Mouse (Mus musculus) heart, embryonic 16.5 days (tissue): ENCODE measurements around the gene Actrt1. TPM values are rescaled to one million over a fixed set of nuclear protein-coding genes. Genes with fewer than 3 reads are reported as not detected.

Source experiments
- ATAC-seq: fragments of 200-750 bp; cut with Nextera tagmentation; replicated peaks from 2 replicates; pipeline ENCODE4 v1.8.0; 2017; ENCODE audit warnings: moderate number of reproducible peaks; ENCODE audit not compliant: insufficient read depth, low FRiP score; ENCODE audit errors: extremely low read depth
- H3K27ac ChIP-seq: fragments of 300-500 bp; sonication (generic); 2 replicates; pipeline ENCODE4 v1.5.1; 2014; ENCODE audit warnings: mild to moderate bottlenecking, low read length, control low read depth, moderate library complexity
- H3K27me3 ChIP-seq: fragments of 300-500 bp; sonication (generic); 2 replicates; pipeline ENCODE4 v1.6.1; 2014; ENCODE audit warnings: low read length, mixed read lengths; ENCODE audit not compliant: control insufficient read depth, insufficient read depth
- H3K36me3 ChIP-seq: fragments of 300-500 bp; sonication (generic); 2 replicates; pipeline ENCODE4 v1.6.1; 2014; ENCODE audit not compliant: control insufficient read depth, insufficient read depth
- H3K4me1 ChIP-seq: fragments of 300-500 bp; sonication (generic); 2 replicates; pipeline ENCODE4 v1.6.1; 2014; ENCODE audit warnings: low read length, mixed read lengths; ENCODE audit not compliant: control insufficient read depth, insufficient read depth
- H3K4me2 ChIP-seq: fragments of 300-500 bp; sonication (generic); 2 replicates; pipeline ENCODE4 v1.6.1; 2014; ENCODE audit warnings: low read depth, mild to moderate bottlenecking, control low read depth, low read length
- H3K4me3 ChIP-seq: fragments of 300-500 bp; sonication (generic); 2 replicates; pipeline ENCODE4 v1.5.1; 2014; ENCODE audit warnings: mild to moderate bottlenecking, control low read depth, low read length
- H3K9ac ChIP-seq: fragments of 300-500 bp; sonication (generic); 2 replicates; pipeline ENCODE4 v1.6.1; 2014; ENCODE audit warnings: low read length, control low read depth
- H3K9me3 ChIP-seq: fragments of 300-500 bp; sonication (generic); replicated peaks from 2 replicates; pipeline ENCODE4 v1.6.1; 2016; ENCODE audit warnings: low read length; ENCODE audit not compliant: control insufficient read depth
- WGBS: fragments of 180-500 bp; shearing (Covaris S2); extraction: QIAGEN DNeasy Blood & Tissue Kit; methylation state at CpG from one replicate; pipeline ENCODE4 v1.1.7; 2014; 5-methylcytosine and 5-hydroxymethylcytosine counted together
- polyA plus RNA-seq: library from polyadenylated mRNA; unstranded; fragments of >200 nt; fragmentation: Nextera tagmentation; extraction: Ambion mirVana; gene quantifications from 2 replicates; pipeline ENCODE4 v1.2.1, GENCODE M21; 2015

The Actrt1 gene
- not detected in 2 replicates for polyA plus RNA-seq

DNA sequence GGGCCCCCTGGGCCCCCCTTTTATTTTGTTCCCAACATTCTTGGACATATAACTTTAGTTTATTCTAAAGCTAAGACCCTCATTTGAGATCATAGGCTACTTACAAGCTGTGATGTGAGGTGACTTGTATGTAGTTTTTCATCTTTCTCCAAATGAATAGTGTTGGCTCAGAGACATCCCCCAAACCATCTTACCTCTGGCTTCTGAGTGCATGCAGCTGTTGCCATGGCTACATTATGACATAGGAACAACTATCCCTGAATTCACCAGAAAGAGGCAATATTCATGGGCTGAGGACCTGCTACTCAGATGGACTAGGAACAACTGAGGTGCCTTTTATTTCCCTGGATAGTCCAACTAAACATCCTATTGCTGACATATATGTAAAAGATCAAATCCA is at the start of gene Actrt1:
Gene Actrt1, plus strand, starts transcription at position 301 of the 400 bp plus-strand sequence.
- Histone ChIP-seq H3K4me3 (no peak within 1 kb of the TSS), H3K9me3 (no peaks in the 10 kb centered on the region; the same call in 1 of the 2 replicates), H3K27ac (no peak within 1 kb of the TSS), H3K4me2 (no peak within 1 kb of the TSS), H3K36me3 (no peaks in the 10 kb centered on the region), H3K4me1 (no peaks in the 10 kb centered on the region), H3K27me3 (no peaks in the 10 kb centered on the region), H3K9ac (no peak within 1 kb of the TSS)
- ATAC-seq, result no peak

DNA sequence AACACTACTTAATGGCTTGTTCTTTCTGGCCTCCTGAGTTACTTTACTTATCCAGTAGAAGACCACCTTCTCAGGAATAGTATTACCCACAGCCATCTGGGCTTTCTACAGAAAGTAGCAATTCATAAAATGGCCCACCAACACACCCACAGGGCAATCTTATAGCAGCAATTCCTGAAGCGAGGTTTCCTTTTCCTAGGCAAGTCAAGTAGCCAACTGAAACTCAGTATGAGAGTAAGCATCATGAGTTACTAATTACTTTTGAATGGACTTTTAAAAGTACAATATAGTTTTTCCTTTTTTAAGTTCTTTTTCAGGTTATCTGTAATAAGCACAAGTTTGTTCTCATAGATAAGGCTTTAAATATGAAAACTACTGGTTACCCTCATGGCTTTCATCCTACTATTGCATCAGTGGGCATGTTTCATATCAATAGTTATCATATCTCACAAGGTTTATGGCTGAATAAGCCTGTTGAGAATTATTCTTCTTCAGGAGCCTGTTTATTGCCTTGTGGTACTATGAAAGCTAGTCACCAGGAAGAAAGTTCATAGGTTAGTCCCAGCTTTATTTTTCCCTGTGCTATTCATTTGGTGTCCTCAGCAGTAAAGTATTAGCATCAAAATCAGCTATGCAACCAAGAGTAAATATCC is 2.8 kb downstream of the Actrt1 start:
- Histone ChIP-seq H3K4me3 (no peak overlapping the region), H3K27me3 (no peaks in the 10 kb centered on the region), H3K27ac (no peak overlapping the region), H3K9me3 (no peaks in the 10 kb centered on the region), H3K36me3 (no peaks in the 10 kb centered on the region), H3K4me2 (no peak overlapping the region), H3K4me1 (no peaks in the 10 kb centered on the region), H3K9ac (no peak overlapping the region)
- WGBS, result 60% methylated on average over 1 of the region's 1 CpGs
- no peak for ATAC-seq
